9 mouse cellular contexts compared by ENCODE assay signal in the genomic region with DNA sequence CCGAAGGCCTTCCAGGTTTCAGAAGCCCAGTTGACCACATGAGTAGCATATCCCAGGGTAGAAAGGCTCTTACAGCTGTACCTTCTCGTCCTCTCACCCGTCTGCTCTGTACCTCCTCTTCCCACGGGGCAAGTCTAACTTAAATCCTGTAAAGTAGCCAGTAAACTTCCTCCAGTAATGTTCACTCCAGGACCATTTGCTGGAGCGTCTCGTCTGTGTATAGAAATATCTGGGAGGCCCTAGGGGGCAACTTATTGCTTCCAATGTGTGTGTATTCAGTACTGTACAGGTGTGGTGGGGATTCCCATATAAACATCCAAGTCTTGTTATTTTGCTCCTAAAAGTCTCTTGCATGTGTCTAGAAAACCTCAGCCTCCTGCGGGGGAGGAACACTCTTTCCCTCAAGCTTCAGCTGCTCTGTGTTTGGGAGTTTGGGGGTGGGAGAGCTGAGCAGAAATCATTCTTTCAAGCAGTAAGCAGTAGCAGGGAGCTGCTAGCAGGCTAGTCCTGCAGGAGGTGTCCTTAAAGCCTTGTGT.
A peak's percentile ranks its signal among the peaks of the same experiment; 100 is the strongest.
DNase-seq lines count a peak whose midpoint lies in the region; ATAC-seq lines count a peak whose summit lies in the region.
"Had no signal": no experiment of that assay in that cellular context is flagged by ENCODE, and none has a peak within 500 bp of the region (broad histone marks: within the 10 kb centered on the region; RNA-seq: fewer than 3 reads in every experiment).

No protein-coding gene starts in this region.

- H3K4me2 ChIP-seq in kidney, embryonic 15.5 days = peak overlapping the region; percentile 35
- peak overlapping the region; percentile 52; the same call in 1 of the 2 replicates for H3K4me2 ChIP-seq in heart, embryonic 16.5 days (ENCODE audit: low read depth, low read length)
- peak overlapping the region; percentile 8; the same call in 1 of the 2 replicates for H3K4me2 ChIP-seq in limb, embryonic 15.5 days

- peaks cover 22% of the 10 kb centered on the region for H3K4me1 ChIP-seq in kidney, embryonic 15.5 days
- peaks cover 16% of the 10 kb centered on the region for H3K4me1 ChIP-seq in embryonic facial prominence, embryonic 10.5 days
- peaks cover 17% of the 10 kb centered on the region for H3K4me1 ChIP-seq in heart, embryonic 16.5 days (ENCODE audit: control insufficient read depth, insufficient read depth, low read length)
- H3K4me1 ChIP-seq in limb, embryonic 15.5 days = peaks cover 19% of the 10 kb centered on the region

- no peak for DNase-seq in kidney, adult 9 months
- no peak for DNase-seq in embryonic facial prominence, embryonic 10.5 days (ENCODE audit: low spot score)
- DNase-seq in spleen, postnatal 4 days (ENCODE audit: low spot score in 2 of 2) = no peak
- DNase-seq: thymus, adult 18-20 months had no signal

- no peaks in the 10 kb centered on the region for H3K27me3 ChIP-seq in kidney, embryonic 15.5 days
- no peaks in the 10 kb centered on the region for H3K27me3 ChIP-seq in embryonic facial prominence, embryonic 10.5 days (replicated peaks; ENCODE audit: low read depth, poor library complexity, severe bottlenecking)
- H3K27me3 ChIP-seq in heart, embryonic 16.5 days (ENCODE audit: control insufficient read depth, insufficient read depth, low read length) = no peaks in the 10 kb centered on the region
- H3K27me3 ChIP-seq in limb, embryonic 15.5 days = no peaks in the 10 kb centered on the region

- peak; percentile 67 for ATAC-seq in kidney, embryonic 15.5 days (replicated peaks; ENCODE audit: low FRiP score)
- ATAC-seq in heart, embryonic 16.5 days (replicated peaks; ENCODE audit: extremely low read depth, insufficient read depth, low FRiP score) = peak; percentile 46; the same call in 1 of the 2 replicates
- ATAC-seq in limb, embryonic 15.5 days (ENCODE audit: insufficient number of reproducible peaks, low FRiP score, low TSS enrichment, low read depth) = peak; percentile 71; the same call in 1 of the 2 replicates
- no peak for ATAC-seq in inflammation-experienced regulatory T-cells, adult 6 months
- no peak for ATAC-seq in cerebellum, adult (ENCODE audit: insufficient number of reproducible peaks, low FRiP score, low TSS enrichment)

- WGBS in kidney, embryonic 15.5 days = 15% methylated on average over 7 of the region's 7 CpGs
- WGBS in embryonic facial prominence, embryonic 10.5 days = 65% methylated on average over 7 of the region's 7 CpGs
- 29% methylated on average over 7 of the region's 7 CpGs for WGBS in heart, embryonic 16.5 days
- WGBS in limb, embryonic 15.5 days = 20% methylated on average over 7 of the region's 7 CpGs

- no peaks in the 10 kb centered on the region; the same call in 1 of the 2 replicates for H3K36me3 ChIP-seq in kidney, embryonic 15.5 days
- peaks cover 9% of the 10 kb centered on the region for H3K36me3 ChIP-seq in embryonic facial prominence, embryonic 10.5 days (replicated peaks)
- peaks cover 6% of the 10 kb centered on the region for H3K36me3 ChIP-seq in heart, embryonic 16.5 days (ENCODE audit: control insufficient read depth, insufficient read depth)
- H3K36me3 ChIP-seq in limb, embryonic 15.5 days = 0 out of 2 replicates have a peak, but pooled peaks cover 3% of the 10 kb centered on the region

- no peak overlapping the region for H3K9ac ChIP-seq in kidney, embryonic 15.5 days
- peak overlapping the region; percentile 53 for H3K9ac ChIP-seq in heart, embryonic 16.5 days (ENCODE audit: low read length)
- no peak overlapping the region for H3K9ac ChIP-seq in limb, embryonic 15.5 days

- H3K27ac ChIP-seq in kidney, embryonic 15.5 days = peak overlapping the region; percentile 95
- H3K27ac ChIP-seq in embryonic facial prominence, embryonic 10.5 days (replicated peaks) = peak overlapping the region; percentile 72
- H3K27ac ChIP-seq in heart, embryonic 16.5 days (ENCODE audit: low read length) = peak overlapping the region; percentile 86
- peak overlapping the region; percentile 90 for H3K27ac ChIP-seq in limb, embryonic 15.5 days

- H3K4me3 ChIP-seq in kidney, embryonic 15.5 days (replicated peaks) = no peak overlapping the region
- H3K4me3 ChIP-seq in embryonic facial prominence, embryonic 10.5 days = no peak overlapping the region
- H3K4me3 ChIP-seq in heart, embryonic 16.5 days (ENCODE audit: low read length) = no peak overlapping the region
- no peak overlapping the region for H3K4me3 ChIP-seq in limb, embryonic 15.5 days

- H3K9me3 ChIP-seq in kidney, embryonic 15.5 days (replicated peaks) = no peaks in the 10 kb centered on the region
- no peaks in the 10 kb centered on the region for H3K9me3 ChIP-seq in embryonic facial prominence, embryonic 10.5 days
- no peaks in the 10 kb centered on the region for H3K9me3 ChIP-seq in heart, embryonic 16.5 days (replicated peaks; ENCODE audit: control insufficient read depth, low read length)
- no peaks in the 10 kb centered on the region for H3K9me3 ChIP-seq in limb, embryonic 15.5 days

Comparison
In these comparisons a context has a peak if more than half of its experiments do, and no peak if none do; other contexts are left out.
1. ATAC-seq: peak in kidney, embryonic 15.5 days (single experiment), heart, embryonic 16.5 days (single experiment) and limb, embryonic 15.5 days (single experiment); none in inflammation-experienced regulatory T-cells, adult 6 months (single experiment) and cerebellum, adult (single experiment).
2. Peak in every context shown above with its lines, with median percentiles within 50 percentile points of each other: H3K27ac ChIP-seq and H3K4me2 ChIP-seq.